Mouse (Mus musculus) midbrain, postnatal 0 days (tissue): ENCODE results near the gene Klhl3. TPM values are rescaled to one million over a fixed set of nuclear protein-coding genes. Genes with fewer than 3 reads are reported as not detected.

Experiments used
- ATAC-seq: fragments of 200-750 bp; cut with Nextera tagmentation; 2 replicates; pipeline ENCODE4 v1.8.0; 2017; ENCODE audit warnings: moderate number of reproducible peaks, mild to moderate bottlenecking, moderate TSS enrichment, moderate library complexity; ENCODE audit not compliant: low FRiP score
- DNase-seq: peaks from one replicate; pipeline ENCODE4 v3.0.0-alpha.2; 2015; ENCODE audit warnings: low spot score
- H3K27ac ChIP-seq: fragments of 300-500 bp; sonication (generic); 2 replicates; pipeline ENCODE4 v1.5.1; 2014; ENCODE audit warnings: low read depth, mild to moderate bottlenecking, low read length, mixed read lengths
- H3K27me3 ChIP-seq: fragments of 300-500 bp; sonication (generic); 2 replicates; pipeline ENCODE4 v1.6.1; 2014; ENCODE audit warnings: low read length, control low read depth, mixed read lengths; ENCODE audit not compliant: insufficient read depth
- H3K36me3 ChIP-seq: fragments of 300-500 bp; sonication (generic); 2 replicates; pipeline ENCODE4 v1.6.1; 2014; ENCODE audit warnings: low read length, control low read depth, mixed read lengths; ENCODE audit not compliant: insufficient read depth
- H3K4me1 ChIP-seq: fragments of 300-500 bp; sonication (generic); 2 replicates; pipeline ENCODE4 v1.6.1; 2014; ENCODE audit warnings: mild to moderate bottlenecking, control low read depth, antibody characterized with exemption, low read length, mixed read lengths; ENCODE audit not compliant: insufficient read depth
- H3K4me2 ChIP-seq: fragments of 300-500 bp; sonication (generic); 2 replicates; pipeline ENCODE4 v1.6.1; 2014; ENCODE audit warnings: low read depth, mild to moderate bottlenecking, low read length, mixed read lengths; ENCODE audit not compliant: poor library complexity, severe bottlenecking
- H3K4me3 ChIP-seq: fragments of 300-500 bp; sonication (generic); 2 replicates; pipeline ENCODE4 v1.5.1; 2014; ENCODE audit warnings: low read depth, mild to moderate bottlenecking, low read length, moderate library complexity
- H3K9ac ChIP-seq: fragments of 300-500 bp; sonication (generic); replicated peaks from 2 replicates; pipeline ENCODE4 v1.6.1; 2014; ENCODE audit warnings: mild to moderate bottlenecking, low read length, moderate library complexity, mixed read lengths; ENCODE audit not compliant: poor library complexity, severe bottlenecking
- H3K9me3 ChIP-seq: fragments of 300-500 bp; sonication (generic); 2 replicates; pipeline ENCODE4 v1.6.1; 2016; ENCODE audit warnings: low read length, control low read depth
- CTCF ChIP-seq: IDR thresholded peaks from 2 replicates; pipeline ENCODE4 v1.5.1; 2016; ENCODE audit warnings: antibody characterized with exemption, mild to moderate bottlenecking
- WGBS: fragments of 180-500 bp; shearing (Covaris S2); extraction: QIAGEN DNeasy Blood & Tissue Kit; methylation state at CpG from one replicate; pipeline ENCODE4 v1.1.7; 2014; 5-methylcytosine and 5-hydroxymethylcytosine counted together
- microRNA counts: library from miRNA; unstranded; fragments of <30 nt; microRNA quantifications from one replicate; lab custom pipeline; 2015
- microRNA-seq: library from miRNA; unstranded; fragments of <30 nt; microRNA quantifications from one replicate; pipeline ENCODE4, GENCODE M21; 2016; ENCODE audit warnings: borderline number of aligned reads
- polyA plus RNA-seq: library from polyadenylated mRNA; unstranded; fragments of >200 nt; fragmentation: Nextera tagmentation; extraction: Ambion mirVana; gene quantifications from 2 replicates; pipeline ENCODE4 v1.2.1, GENCODE M21; 2015
- total RNA-seq: library from RNA; depleted of rRNA; stranded (reverse); fragments of >200 nt; gene quantifications from 2 replicates; pipeline ENCODE4 v1.2.3, GENCODE M21; 2014; rRNA removed

The Klhl3 gene
- total and polyA plus RNA-seq, 2 experiments from 2014 or later, result 11.2 to 13.4 TPM

GRCm38 (mm10) chr13:57977721-57978120 lies 135.7 kb downstream of the Klhl3 start:
- DNase-seq, result no peak
- Histone ChIP-seq H3K4me3 (no peak overlapping the region), H3K27me3 (no peaks in the 10 kb centered on the region), H3K4me2 (no peak overlapping the region), H3K4me1 (no peaks in the 10 kb centered on the region), H3K9me3 (no peaks in the 10 kb centered on the region; the same call in 1 of the 2 replicates), H3K9ac (no peak overlapping the region), H3K27ac (no peak overlapping the region), H3K36me3 (no peaks in the 10 kb centered on the region)
- TF ChIP-seq CTCF, result peak; percentile 40
- WGBS, result 87% methylated on average over 6 of the region's 6 CpGs
- ATAC-seq, result no peak

GRCm38 (mm10) chr13:57965658-57966057 lies 147.7 kb downstream of the Klhl3 start:
- no peak overlapping the region for H3K27ac ChIP-seq
- no peak for DNase-seq
- no peak for TF ChIP-seq CTCF
- no peaks in the 10 kb centered on the region for H3K9me3 ChIP-seq
- WGBS, result 93% methylated on average over 6 of the region's 6 CpGs
- no peak overlapping the region for H3K9ac ChIP-seq
- no peak overlapping the region for H3K4me3 ChIP-seq
- H3K4me2 ChIP-seq, result no peak overlapping the region
- H3K27me3 ChIP-seq, result no peaks in the 10 kb centered on the region
- ATAC-seq, result no peak
- no peaks in the 10 kb centered on the region for H3K4me1 ChIP-seq
- no peaks in the 10 kb centered on the region for H3K36me3 ChIP-seq

GRCm38 (mm10) chr13:57960254-57960653 lies 153.1 kb downstream of the Klhl3 start:
- TF ChIP-seq CTCF, result no peak
- 84% methylated on average over 2 of the region's 2 CpGs for WGBS
- Histone ChIP-seq H3K4me1 (no peaks in the 10 kb centered on the region), H3K4me3 (no peak overlapping the region), H3K9me3 (no peaks in the 10 kb centered on the region), H3K27ac (no peak overlapping the region), H3K4me2 (no peak overlapping the region), H3K27me3 (no peaks in the 10 kb centered on the region), H3K9ac (no peak overlapping the region), H3K36me3 (no peaks in the 10 kb centered on the region)
- no peak for ATAC-seq
- DNase-seq, result no peak

GRCm38 (mm10) chr13:57959806-57960205 lies 153.6 kb downstream of the Klhl3 start:
- no peak for TF ChIP-seq CTCF
- Histone ChIP-seq H3K9me3 (no peaks in the 10 kb centered on the region), H3K9ac (no peak overlapping the region), H3K36me3 (no peaks in the 10 kb centered on the region), H3K4me3 (no peak overlapping the region), H3K4me1 (no peaks in the 10 kb centered on the region), H3K27ac (no peak overlapping the region), H3K27me3 (no peaks in the 10 kb centered on the region), H3K4me2 (no peak overlapping the region)
- DNase-seq (no peak), ATAC-seq (no peak)
- WGBS, result 91% methylated on average over 5 of the region's 5 CpGs

MicroRNAs within 50 kb of the gene (microRNA counts, 519-probe panel; counts per million panel counts)
- microRNA mmu-miR-874 (lab: Ali Mortazavi, UCI), result 528 counts per million, percentile 58 among the panel's probes with 10 or more counts

Small RNA genes lying within 50 kb of the gene (microRNA-seq; reads per million reads assigned to microRNA genes)
- 631 reads per million, percentile 70 among the genes with 10 or more reads in this experiment for gene Mir874

Other genes with a start within 250 kb of the Klhl3 start
- 94.8 and 98.7 TPM in 2 replicates for gene Spock1, start 205.3 kb downstream of the Klhl3 start, total RNA-seq
- gene Spock1, start 205.3 kb downstream of the Klhl3 start, polyA plus RNA-seq, result 82.6 and 91.5 TPM in 2 replicates
- gene Hnrnpa0, start 15.0 kb upstream of the Klhl3 start, total RNA-seq, result 183 and 185 TPM in 2 replicates
- gene Hnrnpa0, start 15.0 kb upstream of the Klhl3 start, polyA plus RNA-seq, result 51.4 and 62.5 TPM in 2 replicates
- 18.4 and 23.3 TPM in 2 replicates for gene Idnk, start 44.1 kb upstream of the Klhl3 start, total RNA-seq
- 54.3 and 54.6 TPM in 2 replicates for gene Idnk, start 44.1 kb upstream of the Klhl3 start, polyA plus RNA-seq
- gene Ubqln1, start 102.1 kb upstream of the Klhl3 start, total RNA-seq, result 206 and 222 TPM in 2 replicates
- gene Ubqln1, start 102.1 kb upstream of the Klhl3 start, polyA plus RNA-seq, result 102 and 109 TPM in 2 replicates
- gene Gkap1, start 162.1 kb upstream of the Klhl3 start, total RNA-seq, result 18.1 and 35.4 TPM in 2 replicates
- 32.6 and 40.2 TPM in 2 replicates for gene Gkap1, start 162.1 kb upstream of the Klhl3 start, polyA plus RNA-seq
- gene Kif27, start 245.5 kb upstream of the Klhl3 start, total RNA-seq, result 2.6 and 6.3 TPM in 2 replicates
- gene Kif27, start 245.5 kb upstream of the Klhl3 start, polyA plus RNA-seq, result 1.5 and 1.8 TPM in 2 replicates